Mouse (Mus musculus) lung, postnatal 0 days (tissue): ENCODE data around the gene Rpn2. TPM values are rescaled to one million over a fixed set of nuclear protein-coding genes. Genes with fewer than 3 reads are reported as not detected.

Experiments used
- ATAC-seq: fragments of 200-750 bp; cut with Nextera tagmentation; 2 replicates; pipeline ENCODE4 v1.8.0; 2017; ENCODE audit warnings: moderate library complexity
- DNase-seq: peaks from one replicate; pipeline ENCODE4 v3.0.0-alpha.2; 2016; ENCODE audit warnings: low spot score
- H3K27ac ChIP-seq: fragments of 300-500 bp; sonication (generic); 2 replicates; pipeline ENCODE4 v1.5.1; 2014; ENCODE audit warnings: antibody characterized with exemption, mild to moderate bottlenecking, low read length, mixed read lengths
- H3K27me3 ChIP-seq: fragments of 300-500 bp; sonication (generic); replicated peaks from 2 replicates; pipeline ENCODE4 v1.6.1; 2014; ENCODE audit warnings: low read length, mixed read lengths; ENCODE audit not compliant: insufficient read depth
- H3K36me3 ChIP-seq: fragments of 300-500 bp; sonication (generic); 2 replicates; pipeline ENCODE4 v1.6.1; 2014; ENCODE audit warnings: low read length, mixed read lengths; ENCODE audit not compliant: insufficient read depth
- H3K4me1 ChIP-seq: fragments of 300-500 bp; sonication (generic); 2 replicates; pipeline ENCODE4 v1.6.1; 2014; ENCODE audit warnings: antibody characterized with exemption, low read depth, low read length, mixed read lengths; ENCODE audit not compliant: insufficient read depth
- H3K4me2 ChIP-seq: fragments of 300-500 bp; sonication (generic); replicated peaks from 2 replicates; pipeline ENCODE4 v1.6.1; 2014; ENCODE audit warnings: low read depth, mild to moderate bottlenecking, low read length, moderate library complexity, mixed read lengths
- H3K4me3 ChIP-seq: fragments of 300-500 bp; sonication (generic); 2 replicates; pipeline ENCODE4 v1.5.1; 2014; ENCODE audit warnings: low read depth, low read length
- H3K9ac ChIP-seq: fragments of 300-500 bp; sonication (generic); replicated peaks from 2 replicates; pipeline ENCODE4 v1.6.1; 2014; ENCODE audit warnings: low read depth, mild to moderate bottlenecking
- H3K9me3 ChIP-seq: fragments of 300-500 bp; sonication (generic); 2 replicates; pipeline ENCODE4 v1.6.1; 2016; ENCODE audit warnings: low read length, mixed read lengths
- CTCF ChIP-seq: IDR thresholded peaks from 2 replicates; pipeline ENCODE4 v1.5.1; 2016; ENCODE audit warnings: antibody characterized with exemption, mild to moderate bottlenecking
- EP300 ChIP-seq: IDR thresholded peaks from 2 replicates; pipeline ENCODE4 v1.6.1; 2016; ENCODE audit warnings: antibody characterized with exemption, mild to moderate bottlenecking, control low read depth
- WGBS: fragments of 180-500 bp; shearing (Covaris S2); extraction: QIAGEN DNeasy Blood & Tissue Kit; methylation state at CpG from one replicate; pipeline ENCODE4 v1.1.7; 2014; 5-methylcytosine and 5-hydroxymethylcytosine counted together
- polyA plus RNA-seq: library from polyadenylated mRNA; unstranded; fragments of >200 nt; fragmentation: Nextera tagmentation; extraction: Ambion mirVana; gene quantifications from 2 replicates; pipeline ENCODE4 v1.2.1, GENCODE M21; 2015

Gene Rpn2
- polyA plus RNA-seq, 1 experiment from 2014 or later = 168 TPM

GRCm38 (mm10) chr2:157262506-157262905, 16.3 kb upstream of the Rpn2 start:
- Histone ChIP-seq H3K27me3 (no peaks in the 10 kb centered on the region), H3K4me3 (no peak overlapping the region), H3K4me2 (no peak overlapping the region), H3K27ac (no peak overlapping the region), H3K9ac (no peak overlapping the region), H3K4me1 (no peaks in the 10 kb centered on the region), H3K9me3 (no peaks in the 10 kb centered on the region), H3K36me3 (no peaks in the 10 kb centered on the region)
- TF ChIP-seq CTCF (no peak), EP300 (no peak)
- ATAC-seq (no peak), DNase-seq (no peak)
- WGBS = 33% methylated on average over 9 of the region's 9 CpGs

DNA sequence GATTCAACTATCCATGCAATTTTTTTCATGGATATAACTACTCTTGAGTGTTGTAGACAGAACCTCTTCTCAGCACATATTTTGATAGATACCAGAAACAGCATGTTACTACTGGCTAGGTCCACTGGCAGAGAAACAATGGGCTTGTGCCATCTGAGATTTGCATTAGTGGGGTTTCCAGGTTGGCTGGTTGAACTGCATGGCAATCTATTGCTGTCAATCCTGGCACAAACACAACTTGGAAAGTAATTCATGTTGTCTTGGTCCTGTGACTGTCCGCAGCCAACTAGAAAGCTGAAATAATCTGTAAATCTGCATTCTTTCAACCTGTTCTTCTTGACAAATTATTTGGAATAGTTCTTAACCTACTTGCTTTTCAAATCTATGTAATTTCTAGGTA, 15.7 kb upstream of the Rpn2 start:
- H3K4me2 ChIP-seq = no peak overlapping the region
- no peak overlapping the region for H3K9ac ChIP-seq
- WGBS = 76% methylated on average over 1 of the region's 1 CpGs
- no peaks in the 10 kb centered on the region for H3K36me3 ChIP-seq
- H3K4me1 ChIP-seq = no peaks in the 10 kb centered on the region
- no peaks in the 10 kb centered on the region for H3K9me3 ChIP-seq
- TF ChIP-seq CTCF = no peak
- no peak for TF ChIP-seq EP300
- DNase-seq (no peak), ATAC-seq (no peak)
- H3K27ac ChIP-seq = no peak overlapping the region
- no peak overlapping the region for H3K4me3 ChIP-seq
- H3K27me3 ChIP-seq = no peaks in the 10 kb centered on the region

GRCm38 (mm10) chr2:157263832-157264231, 15.0 kb upstream of the Rpn2 start:
- WGBS = 54% methylated on average over 6 of the region's 6 CpGs
- TF ChIP-seq CTCF (no peak), EP300 (no peak)

GRCm38 (mm10) chr2:157279416-157279800, 591 bp downstream of the Rpn2 start, which contains the start of gene Mroh8:
Mroh8 (minus strand) TSS chr2:157279549.
- Histone ChIP-seq H3K4me2 (peak within 1 kb of the TSS; percentile 74), H3K27me3 (no peaks in the 10 kb centered on the region), H3K9me3 (no peaks in the 10 kb centered on the region), H3K4me3 (peak within 1 kb of the TSS; percentile 69), H3K4me1 (peaks cover 9% of the 10 kb centered on the region; the same call in 1 of the 2 replicates), H3K27ac (peak within 1 kb of the TSS; percentile 92), H3K36me3 (no peaks in the 10 kb centered on the region; the same call in 1 of the 2 replicates), H3K9ac (peak within 1 kb of the TSS; percentile 88)
- under 1% methylated on average over 30 of the region's 32 CpGs for WGBS
- ATAC-seq (peak; percentile 73), DNase-seq (peak; percentile 82)
- TF ChIP-seq CTCF = no peak
- no peak for TF ChIP-seq EP300

More at GRCm38 (mm10) chr2:157263832-157264231, 15.0 kb upstream of the Rpn2 start:
- H3K27ac ChIP-seq = no peak overlapping the region
- H3K9me3 ChIP-seq = no peaks in the 10 kb centered on the region
- no peaks in the 10 kb centered on the region for H3K4me1 ChIP-seq
- ATAC-seq (no peak), DNase-seq (no peak)
- H3K27me3 ChIP-seq = no peaks in the 10 kb centered on the region
- no peak overlapping the region for H3K4me3 ChIP-seq
- H3K4me2 ChIP-seq = no peak overlapping the region
- no peak overlapping the region for H3K9ac ChIP-seq
- no peaks in the 10 kb centered on the region for H3K36me3 ChIP-seq

DNA sequence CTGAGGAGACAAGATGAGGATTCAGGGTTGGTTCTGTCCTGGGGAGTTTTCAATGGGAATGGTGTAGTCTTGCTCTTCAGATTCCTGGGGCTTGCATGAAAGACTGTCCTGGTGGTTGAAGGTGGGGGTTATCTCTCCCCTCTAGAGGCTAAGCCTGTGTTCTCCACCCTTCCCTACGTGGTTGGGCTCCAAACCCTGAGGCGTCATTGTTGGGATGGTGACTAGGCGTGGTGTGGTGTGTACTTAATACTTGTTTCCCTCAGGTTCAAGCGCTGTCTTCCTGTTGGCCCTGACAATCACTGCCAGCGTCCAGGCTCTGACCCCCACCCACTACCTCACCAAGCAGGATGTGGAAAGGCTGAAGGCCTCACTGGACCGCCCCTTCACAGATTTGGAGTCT, 4.5 kb downstream of the Rpn2 start:
- H3K27ac ChIP-seq = no peak overlapping the region
- no peaks in the 10 kb centered on the region for H3K9me3 ChIP-seq
- H3K36me3 ChIP-seq = peaks cover 1% of the 10 kb centered on the region; the same call in 1 of the 2 replicates
- peaks cover 9% of the 10 kb centered on the region; the same call in 1 of the 2 replicates for H3K4me1 ChIP-seq
- no peak overlapping the region for H3K4me2 ChIP-seq
- no peak overlapping the region for H3K4me3 ChIP-seq
- H3K27me3 ChIP-seq = no peaks in the 10 kb centered on the region
- TF ChIP-seq CTCF = no peak
- no peak for TF ChIP-seq EP300
- 67% methylated on average over 6 of the region's 6 CpGs for WGBS
- DNase-seq (no peak), ATAC-seq (no peak)
- H3K9ac ChIP-seq = no peak overlapping the region

GRCm38 (mm10) chr2:157287542-157287941, 8.7 kb downstream of the Rpn2 start:
- H3K4me1 ChIP-seq = no peaks in the 10 kb centered on the region
- H3K27ac ChIP-seq = no peak overlapping the region
- peak; percentile 72 for DNase-seq
- H3K9me3 ChIP-seq = no peaks in the 10 kb centered on the region
- H3K4me3 ChIP-seq = no peak overlapping the region
- no peak for TF ChIP-seq EP300
- TF ChIP-seq CTCF = peak; percentile 80
- ATAC-seq = peak; percentile 42; the same call in 1 of the 2 replicates
- peaks cover 20% of the 10 kb centered on the region; the same call in 1 of the 2 replicates for H3K36me3 ChIP-seq
- H3K4me2 ChIP-seq = no peak overlapping the region
- no peak overlapping the region for H3K9ac ChIP-seq
- H3K27me3 ChIP-seq = no peaks in the 10 kb centered on the region
- WGBS = 16% methylated on average over 3 of the region's 3 CpGs

GRCm38 (mm10) chr2:157288996-157289395, 10.2 kb downstream of the Rpn2 start:
- H3K27me3 ChIP-seq = no peaks in the 10 kb centered on the region
- no peak overlapping the region for H3K9ac ChIP-seq
- H3K4me2 ChIP-seq = no peak overlapping the region
- DNase-seq = no peak
- H3K9me3 ChIP-seq = no peaks in the 10 kb centered on the region
- H3K4me3 ChIP-seq = no peak overlapping the region
- H3K4me1 ChIP-seq = no peaks in the 10 kb centered on the region
- TF ChIP-seq EP300 (no peak), CTCF (no peak)
- no peak overlapping the region for H3K27ac ChIP-seq
- ATAC-seq = no peak
- H3K36me3 ChIP-seq = peaks cover 20% of the 10 kb centered on the region; the same call in 1 of the 2 replicates
- WGBS = 82% methylated on average over 5 of the region's 5 CpGs
